Mouse (Mus musculus) gastrocnemius, postnatal 4 days (tissue): ENCODE data around the gene Rpl3l. TPM values are rescaled to one million over a fixed set of nuclear protein-coding genes. Genes with fewer than 3 reads are reported as not detected.
A peak's percentile ranks its signal among the peaks of the same experiment; 100 is the strongest.

Experiments
- DNase-seq, 2 experiments: peaks; one replicate each; pipeline ENCODE4 v3.0.0; 2021 to 2022; ENCODE audit warnings: low spot score in 2 of 2, mixed read lengths in 2 of 2
- total RNA-seq, 2 experiments: library from RNA; stranded (reverse); gene quantifications; 2 replicates each; pipeline ENCODE4 v1.2.3; 2021

Rpl3l gene
- total RNA-seq, 2 experiments from 2014 or later = 215 to 219 TPM

GRCm38 (mm10) chr17:24739926-24740325, 12.3 kb downstream of the Rpl3l start:
- no peak for DNase-seq

DNA sequence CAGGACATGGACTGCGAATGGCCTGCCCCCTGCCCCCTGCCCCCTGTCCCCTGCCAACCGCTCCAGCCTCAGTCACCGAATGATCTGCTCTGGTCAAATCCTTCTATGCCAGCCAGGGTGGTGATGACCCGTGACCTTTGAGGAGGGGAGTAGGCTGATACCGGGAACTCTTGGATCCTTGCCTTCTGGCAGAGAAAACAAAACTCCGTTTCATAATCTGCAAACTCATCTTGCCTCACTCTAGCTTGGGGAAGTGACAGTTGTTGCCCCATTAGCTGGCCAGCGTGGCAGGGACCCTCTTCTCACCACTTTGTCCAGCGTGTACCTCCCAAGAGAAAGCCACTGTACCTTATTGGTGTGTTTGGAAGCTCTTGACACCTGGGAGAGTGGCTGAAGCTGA, 14.7 kb downstream of the Rpl3l start:
- no peak for DNase-seq

DNA sequence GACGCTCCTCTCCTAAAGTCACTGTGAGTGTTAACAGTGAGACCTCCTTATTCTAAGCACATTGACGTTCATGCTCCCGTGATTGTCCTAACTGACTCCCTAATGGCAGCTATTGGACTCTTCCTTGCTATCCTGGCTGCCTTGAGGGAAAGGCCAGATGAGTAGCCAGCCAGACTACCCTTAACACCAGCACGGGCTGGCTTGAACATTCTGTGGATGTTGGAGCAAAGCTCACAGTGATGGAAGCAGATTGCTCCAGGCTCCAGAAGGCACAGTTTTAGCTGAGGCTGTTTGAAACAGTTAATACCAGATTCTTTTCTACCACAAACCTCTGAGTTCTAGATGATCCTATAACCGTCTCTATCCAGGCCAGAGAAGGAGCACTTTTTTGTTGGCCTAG, 16.3 kb downstream of the Rpl3l start:
- DNase-seq = no peak

DNA sequence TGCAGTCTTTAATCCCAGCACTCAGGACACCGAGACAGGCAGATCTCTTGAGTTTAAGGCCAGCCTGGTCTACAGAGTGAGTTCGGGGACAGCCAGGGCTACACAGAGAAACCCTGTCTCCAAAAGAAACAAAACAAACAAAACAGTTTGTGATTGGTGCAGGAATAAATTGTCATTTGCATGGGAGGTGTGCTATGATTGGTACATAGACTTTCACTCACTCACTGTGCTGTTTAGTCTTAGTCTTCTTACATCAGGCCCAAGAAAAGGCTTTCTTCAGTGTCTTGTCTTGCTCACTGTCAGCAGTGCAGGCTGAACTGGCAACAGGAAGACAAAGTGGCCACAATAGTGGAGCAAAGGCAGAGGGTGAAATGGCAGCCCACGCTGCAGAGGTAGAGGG, 16.8 kb downstream of the Rpl3l start:
- no peak for DNase-seq

GRCm38 (mm10) chr17:24745526-24746497, 18.2 kb downstream of the Rpl3l start:
- peak; percentile 58 to 80 for DNase-seq

DNA sequence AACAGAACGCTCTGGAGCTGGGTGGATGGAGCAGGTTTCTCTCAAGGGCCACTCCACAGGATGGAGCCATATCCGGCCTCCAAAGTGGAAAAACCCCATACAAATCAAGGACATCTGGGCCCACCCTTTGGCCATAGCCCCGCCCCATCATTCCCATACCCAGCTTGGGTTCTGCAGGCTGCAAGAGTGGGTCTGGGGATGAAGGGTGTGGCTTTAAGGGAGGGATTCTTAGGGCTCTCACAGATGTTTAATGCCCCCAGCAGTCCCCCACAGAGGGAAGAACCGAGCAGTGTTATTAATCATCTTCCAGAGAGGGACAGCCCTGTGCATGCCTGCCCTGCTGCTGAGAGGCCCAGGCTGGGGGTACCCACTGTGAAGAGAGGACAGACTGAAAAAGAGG, 19.4 kb downstream of the Rpl3l start:
- no peak for DNase-seq

- no peak for DNase-seq
These were observed 23.9 kb downstream of the Rpl3l start for GRCm38 (mm10) chr17:24751528-24751927.

- no peak for DNase-seq
These were observed 25.1 kb downstream of the Rpl3l start, which contains the start of gene Hs3st6 for GRCm38 (mm10) chr17:24752415-24753394. TSS of gene Hs3st6 (plus strand) at chr17:24752988.

- no peak for DNase-seq
These were observed 29.8 kb downstream of the Rpl3l start for GRCm38 (mm10) chr17:24757394-24757793.

DNA sequence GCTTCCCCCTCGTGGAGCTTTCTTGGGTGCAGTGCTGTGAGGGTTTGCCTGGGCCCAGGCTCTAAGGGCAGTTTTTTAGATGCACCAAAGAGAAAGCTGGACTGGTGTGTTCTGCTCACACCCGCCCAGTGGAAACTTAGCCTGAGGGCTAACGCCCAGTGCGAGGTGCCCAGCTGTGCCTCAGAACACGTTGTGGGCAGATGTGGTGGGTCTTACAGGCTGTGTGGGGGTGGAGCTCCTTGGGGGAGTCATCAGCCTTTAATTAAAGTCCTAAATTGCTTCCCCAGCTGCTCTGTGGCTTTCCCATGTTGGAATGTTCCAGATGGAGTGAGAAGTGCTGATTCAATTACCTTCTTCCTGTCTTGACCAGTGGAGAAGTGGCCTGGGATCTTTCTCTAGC, 33.5 kb downstream of the Rpl3l start:
- no peak for DNase-seq

- no peak for DNase-seq
These were observed 37.6 kb downstream of the Rpl3l start for GRCm38 (mm10) chr17:24765016-24765905.

DNA sequence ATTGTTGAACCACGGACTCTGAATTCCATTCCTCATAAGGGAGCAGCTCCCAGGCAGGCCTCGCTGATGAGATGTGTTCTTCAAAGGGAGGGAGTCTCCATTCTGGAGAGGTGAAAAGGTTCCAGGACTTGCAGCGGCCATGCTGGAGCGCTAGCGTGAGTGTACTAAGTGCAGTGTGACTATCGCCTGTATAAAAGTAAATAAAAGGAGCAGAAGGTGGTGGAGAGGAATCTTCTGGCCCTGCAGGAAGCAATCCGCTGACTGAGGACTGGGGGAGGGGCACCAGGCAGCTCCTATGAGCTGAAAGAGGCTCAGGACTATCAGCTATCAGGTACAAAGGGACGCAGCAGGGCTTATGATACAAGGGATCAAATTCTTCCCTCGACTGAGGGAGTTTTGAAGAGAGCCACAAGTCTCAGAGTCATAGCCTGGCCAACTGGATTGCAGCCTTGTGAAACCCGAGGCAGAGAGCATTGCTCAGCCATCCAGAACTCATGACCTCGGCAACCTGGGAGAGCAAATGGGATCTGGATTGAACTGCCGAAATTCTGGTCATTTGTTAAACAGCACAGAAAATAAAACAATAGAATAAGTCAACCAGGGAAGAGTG, 38.8 kb downstream of the Rpl3l start:
- DNase-seq = no peak

DNA sequence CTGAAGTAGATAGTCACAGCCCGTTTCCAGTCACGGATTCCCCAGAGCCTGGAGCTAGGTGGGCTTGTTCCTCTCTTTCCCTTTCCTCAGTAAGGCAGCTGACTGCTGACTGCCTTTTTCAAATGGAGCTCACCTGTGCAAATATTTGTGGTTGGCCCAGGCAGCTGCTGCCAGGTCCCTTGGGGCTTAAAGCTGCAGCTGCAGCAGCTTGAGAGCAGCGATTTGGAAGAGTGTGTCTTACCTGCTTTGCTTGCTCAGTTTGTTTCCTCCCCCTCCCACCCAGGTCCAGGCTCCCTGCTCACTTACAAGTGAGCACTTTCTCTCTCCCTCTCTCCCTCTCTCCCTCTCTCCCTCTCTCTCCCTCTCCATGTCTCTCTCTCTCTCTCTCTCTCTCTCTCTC, 41.5 kb downstream of the Rpl3l start:
- DNase-seq = no peak

DNA sequence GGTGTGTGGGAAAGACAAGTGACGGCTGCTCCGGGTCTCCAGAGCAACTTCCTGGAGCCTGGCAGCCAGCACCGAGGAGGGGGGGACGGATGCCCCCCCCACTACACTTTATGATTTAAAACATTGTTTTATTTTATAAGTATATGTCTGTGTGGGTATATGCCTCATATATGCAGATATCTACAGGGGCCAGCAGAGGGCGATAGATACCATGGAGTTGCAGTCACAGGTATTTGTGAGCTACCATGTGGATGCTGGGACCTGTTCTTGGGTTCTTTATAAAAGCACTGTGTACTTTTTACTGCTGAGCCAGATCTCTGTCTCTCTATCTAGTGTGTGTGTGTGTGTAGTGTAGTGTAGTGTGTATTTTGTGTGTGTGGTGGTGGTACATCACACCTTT, 45.6 kb downstream of the Rpl3l start:
- no peak for DNase-seq

- DNase-seq = no peak
These were observed 47.6 kb downstream of the Rpl3l start for GRCm38 (mm10) chr17:24775173-24775572.

DNA sequence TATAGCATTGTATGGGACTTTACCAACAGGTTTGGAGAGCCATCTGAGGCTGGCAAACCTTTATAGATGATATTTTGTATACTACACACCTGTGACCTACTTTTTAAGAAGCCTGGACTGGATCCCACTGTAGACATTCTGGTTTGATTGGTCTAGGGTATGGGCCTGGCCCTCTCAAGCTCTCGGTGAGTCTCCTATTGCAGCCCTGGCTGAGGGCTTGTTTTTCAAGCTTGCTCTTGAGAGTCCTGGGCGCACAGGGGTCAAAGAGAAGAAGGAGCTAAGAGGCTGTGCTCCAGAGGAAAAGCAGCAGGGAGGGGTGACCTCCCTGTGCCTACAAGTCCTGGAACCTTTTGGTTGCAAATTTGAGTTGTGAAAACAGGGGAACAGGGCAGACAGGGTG, 49.5 kb downstream of the Rpl3l start:
- no peak for DNase-seq

GRCm38 (mm10) chr17:24780821-24781220, 53.2 kb downstream of the Rpl3l start:
- DNase-seq = no peak
